Mouse (Mus musculus) olfactory bulb, adult 2 months (tissue): Measurements from ENCODE around the gene Aoah. TPM values are rescaled to one million over a fixed set of nuclear protein-coding genes. Genes with fewer than 3 reads are reported as not detected.

Experiments used
- H3K27ac ChIP-seq: fragments of 200-500 bp; 2 replicates; pipeline ENCODE4 v1.5.1; 2012; ENCODE audit warnings: low read depth, low read length; ENCODE audit not compliant: insufficient read depth
- H3K4me1 ChIP-seq: fragments of 200-500 bp; 2 replicates; pipeline ENCODE4 v1.6.1; 2012; ENCODE audit warnings: low read length; ENCODE audit not compliant: control insufficient read depth, insufficient read depth
- H3K4me3 ChIP-seq: fragments of 200-500 bp; 2 replicates; pipeline ENCODE4 v1.5.1; 2012; ENCODE audit warnings: mild to moderate bottlenecking, low read depth, low read length, moderate library complexity; ENCODE audit not compliant: insufficient read depth
- CTCF ChIP-seq: fragments of 200-500 bp; IDR thresholded peaks from 2 replicates; pipeline ENCODE4 v1.5.1; 2012; ENCODE audit warnings: low read depth, mild to moderate bottlenecking, low read length, moderate library complexity; ENCODE audit not compliant: insufficient read depth
- POLR2A ChIP-seq: fragments of 200-500 bp; IDR thresholded peaks from 2 replicates; pipeline ENCODE4 v1.6.1; 2012; ENCODE audit warnings: mild to moderate bottlenecking, low read depth, low read length, moderate library complexity; ENCODE audit not compliant: insufficient read depth
- WGBS: fragments of 180-500 bp; shearing (Covaris S2); methylation state at CpG from one replicate; pipeline ENCODE4 v1.1.7; 2018; 5-methylcytosine and 5-hydroxymethylcytosine counted together
- polyA plus RNA-seq: library from polyadenylated mRNA; stranded (reverse); fragments of >200 nt; gene quantifications from 2 replicates; pipeline ENCODE4 v1.2.4, GENCODE M21; 2012; ENCODE audit warnings: low replicate concordance; ENCODE audit not compliant: missing spikeins, insufficient read depth, insufficient read length

Aoah gene
- not detected in 2 replicates for polyA plus RNA-seq

GRCm38 (mm10) chr13:20793901-20794300 lies at the start of gene Aoah:
TSS of gene Aoah (plus strand) at chr13:20794113.
- H3K27ac ChIP-seq, result no peak within 1 kb of the TSS
- H3K4me1 ChIP-seq, result no peaks in the 10 kb centered on the region
- TF ChIP-seq CTCF, result no peak
- TF ChIP-seq POLR2A, result no peak
- WGBS, result 85% methylated on average over 4 of the region's 4 CpGs
- no peak within 1 kb of the TSS for H3K4me3 ChIP-seq

GRCm38 (mm10) chr13:20754843-20755242 lies 39.1 kb upstream of the Aoah start:
- Histone ChIP-seq H3K4me3 (no peak overlapping the region), H3K27ac (no peak overlapping the region), H3K4me1 (no peaks in the 10 kb centered on the region)
- TF ChIP-seq POLR2A (no peak), CTCF (no peak)
- WGBS, result 87% methylated on average over 1 of the region's 1 CpGs

- Histone ChIP-seq H3K27ac (no peak overlapping the region), H3K4me3 (no peak overlapping the region), H3K4me1 (no peaks in the 10 kb centered on the region)
- no peak for TF ChIP-seq CTCF
- TF ChIP-seq POLR2A, result no peak
- WGBS, result 89% methylated on average over 5 of the region's 5 CpGs
Measured at GRCm38 (mm10) chr13:20783648-20784047, 10.3 kb upstream of the Aoah start.

GRCm38 (mm10) chr13:20784060-20784459 lies 9.9 kb upstream of the Aoah start:
- H3K4me3 ChIP-seq, result no peak overlapping the region
- WGBS, result 91% methylated on average over 6 of the region's 6 CpGs
- TF ChIP-seq CTCF, result no peak
- no peak for TF ChIP-seq POLR2A
- no peaks in the 10 kb centered on the region for H3K4me1 ChIP-seq
- no peak overlapping the region for H3K27ac ChIP-seq

- TF ChIP-seq POLR2A (no peak), CTCF (no peak)
- Histone ChIP-seq H3K4me1 (no peaks in the 10 kb centered on the region), H3K4me3 (no peak overlapping the region), H3K27ac (no peak overlapping the region)
- 88% methylated on average over 7 of the region's 7 CpGs for WGBS
Measured at GRCm38 (mm10) chr13:20785960-20786359, 8.0 kb upstream of the Aoah start.

- TF ChIP-seq CTCF, result no peak
- 97% methylated on average over 1 of the region's 1 CpGs for WGBS
- no peaks in the 10 kb centered on the region for H3K4me1 ChIP-seq
- H3K27ac ChIP-seq, result no peak overlapping the region
- H3K4me3 ChIP-seq, result no peak overlapping the region
Measured at GRCm38 (mm10) chr13:20786825-20787245, 7.1 kb upstream of the Aoah start.

- H3K4me1 ChIP-seq, result no peaks in the 10 kb centered on the region
- 88% methylated on average over 4 of the region's 4 CpGs for WGBS
- no peak overlapping the region for H3K4me3 ChIP-seq
- TF ChIP-seq CTCF (no peak), POLR2A (no peak)
- H3K27ac ChIP-seq, result no peak overlapping the region
Measured at GRCm38 (mm10) chr13:20787952-20788351, 6.0 kb upstream of the Aoah start.

GRCm38 (mm10) chr13:20796651-20797050 lies 2.7 kb downstream of the Aoah start:
- WGBS, result 93% methylated on average over 3 of the region's 3 CpGs
- Histone ChIP-seq H3K27ac (no peak overlapping the region), H3K4me1 (no peaks in the 10 kb centered on the region), H3K4me3 (no peak overlapping the region)
- TF ChIP-seq CTCF, result no peak
- TF ChIP-seq POLR2A, result no peak

GRCm38 (mm10) chr13:20798536-20798935 lies 4.6 kb downstream of the Aoah start:
- H3K27ac ChIP-seq, result no peak overlapping the region
- no peak overlapping the region for H3K4me3 ChIP-seq
- WGBS, result 63% methylated on average over 2 of the region's 2 CpGs
- no peaks in the 10 kb centered on the region for H3K4me1 ChIP-seq
- no peak for TF ChIP-seq CTCF
- TF ChIP-seq POLR2A, result no peak

GRCm38 (mm10) chr13:20799772-20800171 lies 5.9 kb downstream of the Aoah start:
- TF ChIP-seq CTCF (no peak), POLR2A (no peak)
- no peak overlapping the region for H3K4me3 ChIP-seq
- no peak overlapping the region for H3K27ac ChIP-seq
- WGBS, result 85% methylated on average over 3 of the region's 3 CpGs
- H3K4me1 ChIP-seq, result no peaks in the 10 kb centered on the region
